Mouse (Mus musculus) E14TG2a.4 (cell line): Measurements from ENCODE around the gene Loxl1.
A peak's percentile ranks its signal among the peaks of the same experiment; 100 is the strongest.

ENCODE experiments used
- H3K27me3 ChIP-seq: 2 replicates; pipeline ENCODE4 v1.6.1; 2014; ENCODE audit warnings: low read length, control low read depth; ENCODE audit not compliant: insufficient read depth
- H3K36me3 ChIP-seq: 2 replicates; pipeline ENCODE4 v1.6.1; 2014; ENCODE audit warnings: low read length, control low read depth; ENCODE audit not compliant: insufficient read depth
- H3K4me1 ChIP-seq: replicated peaks from 2 replicates; pipeline ENCODE4 v1.6.1; 2014; ENCODE audit warnings: low read depth, low read length, control low read depth
- H3K4me3 ChIP-seq: replicated peaks from 2 replicates; pipeline ENCODE4 v1.5.1; 2014; ENCODE audit warnings: mild to moderate bottlenecking, low read length
- H3K9me3 ChIP-seq: 2 replicates; pipeline ENCODE4 v1.6.1; 2014; ENCODE audit warnings: low read length, control low read depth
- CTCF ChIP-seq: conservative IDR thresholded peaks from 2 replicates; pipeline ENCODE4 v1.5.1; 2014; ENCODE audit warnings: low read length
- NANOG ChIP-seq: IDR thresholded peaks from 2 replicates; pipeline ENCODE4 v1.6.1; 2014; ENCODE audit warnings: borderline replicate concordance, low read length, mixed read lengths
- POU5F1 ChIP-seq: IDR thresholded peaks from 2 replicates; pipeline ENCODE4 v1.6.1; 2014; ENCODE audit warnings: low read length, borderline replicate concordance

Loxl1 gene

GRCm38 (mm10) chr9:58341795-58342194, 28.8 kb upstream of the Loxl1 start:
- TF ChIP-seq POU5F1 (no peak), CTCF (no peak; the same call in 1 of the 2 replicates), NANOG (no peak)
- Histone ChIP-seq H3K9me3 (no peaks in the 10 kb centered on the region), H3K4me3 (no peak overlapping the region), H3K36me3 (no peaks in the 10 kb centered on the region), H3K27me3 (peaks cover 36% of the 10 kb centered on the region), H3K4me1 (peaks cover 3% of the 10 kb centered on the region; the same call in 1 of the 2 replicates)

GRCm38 (mm10) chr9:58336650-58337281, 23.8 kb upstream of the Loxl1 start:
- Histone ChIP-seq H3K36me3 (no peaks in the 10 kb centered on the region), H3K4me1 (peaks cover 8% of the 10 kb centered on the region; the same call in 1 of the 2 replicates), H3K27me3 (peaks cover 10% of the 10 kb centered on the region; the same call in 1 of the 2 replicates), H3K4me3 (no peak overlapping the region), H3K9me3 (peaks cover 11% of the 10 kb centered on the region)
- TF ChIP-seq POU5F1 (no peak), CTCF (no peak), NANOG (no peak)

- TF ChIP-seq NANOG (no peak), CTCF (no peak), POU5F1 (no peak)
- no peaks in the 10 kb centered on the region for H3K36me3 ChIP-seq
- peaks cover 23% of the 10 kb centered on the region for H3K9me3 ChIP-seq
- H3K4me1 ChIP-seq = no peaks in the 10 kb centered on the region
- H3K27me3 ChIP-seq = peaks cover 20% of the 10 kb centered on the region
- H3K4me3 ChIP-seq = no peak overlapping the region
Observed at GRCm38 (mm10) chr9:58331276-58331675, 18.3 kb upstream of the Loxl1 start.

GRCm38 (mm10) chr9:58330293-58330692, 17.3 kb upstream of the Loxl1 start:
- no peaks in the 10 kb centered on the region; the same call in 1 of the 2 replicates for H3K4me1 ChIP-seq
- peaks cover 23% of the 10 kb centered on the region for H3K9me3 ChIP-seq
- H3K4me3 ChIP-seq = no peak overlapping the region
- H3K36me3 ChIP-seq = no peaks in the 10 kb centered on the region
- TF ChIP-seq POU5F1 (no peak), NANOG (no peak), CTCF (peak; percentile 71)
- H3K27me3 ChIP-seq = peaks cover 19% of the 10 kb centered on the region

- Histone ChIP-seq H3K4me3 (no peak overlapping the region), H3K27me3 (peaks cover 17% of the 10 kb centered on the region), H3K4me1 (no peaks in the 10 kb centered on the region; the same call in 1 of the 2 replicates), H3K9me3 (peaks cover 12% of the 10 kb centered on the region), H3K36me3 (no peaks in the 10 kb centered on the region)
- TF ChIP-seq POU5F1 = no peak
- no peak for TF ChIP-seq NANOG
Observed at GRCm38 (mm10) chr9:58327382-58327781, 14.4 kb upstream of the Loxl1 start.

GRCm38 (mm10) chr9:58326477-58327180, 13.6 kb upstream of the Loxl1 start:
- Histone ChIP-seq H3K4me3 (no peak overlapping the region), H3K36me3 (no peaks in the 10 kb centered on the region), H3K4me1 (no peaks in the 10 kb centered on the region; the same call in 1 of the 2 replicates), H3K9me3 (peaks cover 16% of the 10 kb centered on the region), H3K27me3 (peaks cover 15% of the 10 kb centered on the region)
- TF ChIP-seq NANOG (no peak), POU5F1 (no peak), CTCF (no peak)

- Histone ChIP-seq H3K4me3 (no peak overlapping the region), H3K9me3 (peaks cover 4% of the 10 kb centered on the region; the same call in 1 of the 2 replicates), H3K36me3 (no peaks in the 10 kb centered on the region), H3K4me1 (peaks cover 6% of the 10 kb centered on the region), H3K27me3 (peaks cover 25% of the 10 kb centered on the region)
- peak; percentile 77 for TF ChIP-seq CTCF
- TF ChIP-seq POU5F1 = no peak
Observed at GRCm38 (mm10) chr9:58321681-58322080, 8.7 kb upstream of the Loxl1 start.

- Histone ChIP-seq H3K4me3 (no peak overlapping the region), H3K36me3 (no peaks in the 10 kb centered on the region), H3K9me3 (peaks cover 4% of the 10 kb centered on the region; the same call in 1 of the 2 replicates), H3K27me3 (peaks cover 58% of the 10 kb centered on the region), H3K4me1 (peaks cover 10% of the 10 kb centered on the region)
- TF ChIP-seq CTCF = no peak
- no peak for TF ChIP-seq NANOG
- TF ChIP-seq POU5F1 = no peak
Observed at GRCm38 (mm10) chr9:58318317-58318716, 5.3 kb upstream of the Loxl1 start.
